Mouse (Mus musculus) layer of hippocampus, adult 2 months (tissue): ENCODE data around the gene Gm10715. TPM values are rescaled to one million over a fixed set of nuclear protein-coding genes. Genes with fewer than 3 reads are reported as not detected.
"Not testable (repeated sequence)": the region's sequence is repeated elsewhere in the genome, so short reads cannot be mapped to it uniquely, and the experiment has no call there.

Experiments
- DNase-seq, 2 experiments: peaks; one replicate each; pipeline ENCODE4 v3.0.0; 2022; ENCODE audit warnings: low spot score in 2 of 2
- H3K27ac ChIP-seq: fragments of 200-600 bp; 2 replicates; pipeline ENCODE4 v1.8.1; 2022
- H3K4me3 ChIP-seq: fragments of 200-600 bp; 2 replicates; pipeline ENCODE4 v1.8.1; 2022; ENCODE audit warnings: mild to moderate bottlenecking
- long read RNA-seq, 2 experiments: library from polyadenylated mRNA; stranded (forward); transcript quantifications; one replicate each; pipeline ENCODE4 v2.0.0; 2021; ENCODE audit warnings: borderline mapping rate in 2 of 2
- total RNA-seq, 2 experiments: library from RNA; stranded (reverse); gene quantifications; 2 replicates each; pipeline ENCODE4 v1.2.3; 2021

Gene Gm10715
- total RNA-seq = not detected
- long read RNA-seq, experiment 1 = 0 reads
- long read RNA-seq, experiment 2 = 0 reads

DNA sequence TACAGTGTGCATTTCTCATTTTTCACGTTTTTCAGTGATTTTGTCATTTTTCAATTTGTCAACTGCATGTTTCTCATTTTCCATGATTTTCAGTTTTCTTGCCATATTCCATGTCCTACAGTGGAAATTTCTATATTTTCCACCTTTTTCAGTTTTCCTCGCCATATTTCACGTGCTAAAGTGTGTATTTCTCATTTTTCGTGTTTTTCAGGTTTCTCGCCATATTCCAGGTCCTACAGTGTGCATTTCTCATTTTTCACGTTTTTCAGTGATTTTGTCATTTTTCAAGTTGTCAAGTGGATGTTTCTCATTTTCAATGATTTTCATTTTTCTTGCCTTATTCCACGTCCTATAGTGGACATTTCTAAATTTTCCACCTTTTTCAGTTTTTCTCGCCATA lies at the start of gene Gm10715:
Gene Gm10715 (plus strand): TSS at position 301 of the 400 bp plus-strand sequence.
- DNase-seq, H3K27ac ChIP-seq, H3K4me3 ChIP-seq: not testable (repeated sequence)

DNA sequence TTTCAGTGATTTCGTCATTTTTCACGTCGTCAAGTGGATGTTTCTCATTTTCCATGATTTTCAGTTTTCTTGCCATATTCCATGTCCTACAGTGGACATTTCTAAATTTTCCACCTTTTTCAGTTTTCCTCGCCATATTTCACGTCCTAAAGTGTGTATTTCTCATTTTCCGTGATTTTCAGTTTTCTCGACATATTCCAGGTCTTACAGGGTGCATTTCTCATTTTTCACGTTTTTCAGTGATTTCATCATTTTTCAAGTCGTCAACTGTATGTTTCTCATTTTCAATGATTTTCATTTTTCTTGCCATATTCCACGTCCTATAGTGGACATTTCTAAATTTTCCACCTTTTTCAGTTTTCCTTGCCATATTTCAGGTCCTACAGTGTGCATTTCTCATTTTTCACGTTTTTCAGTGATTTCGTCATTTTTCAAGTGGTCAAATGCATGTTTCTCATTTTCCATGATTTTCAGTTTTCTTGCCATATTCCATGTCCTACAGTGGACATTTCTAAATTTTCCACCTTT lies 36.2 kb upstream of the Gm10715 start, which contains the start of gene Gm10722:
Gene Gm10722 (plus strand): TSS at position 478 of the 528 bp plus-strand sequence.
- H3K27ac ChIP-seq, H3K4me3 ChIP-seq: not testable (repeated sequence)
- peak in 1 of 2 experiments; percentile 3 for DNase-seq

DNA sequence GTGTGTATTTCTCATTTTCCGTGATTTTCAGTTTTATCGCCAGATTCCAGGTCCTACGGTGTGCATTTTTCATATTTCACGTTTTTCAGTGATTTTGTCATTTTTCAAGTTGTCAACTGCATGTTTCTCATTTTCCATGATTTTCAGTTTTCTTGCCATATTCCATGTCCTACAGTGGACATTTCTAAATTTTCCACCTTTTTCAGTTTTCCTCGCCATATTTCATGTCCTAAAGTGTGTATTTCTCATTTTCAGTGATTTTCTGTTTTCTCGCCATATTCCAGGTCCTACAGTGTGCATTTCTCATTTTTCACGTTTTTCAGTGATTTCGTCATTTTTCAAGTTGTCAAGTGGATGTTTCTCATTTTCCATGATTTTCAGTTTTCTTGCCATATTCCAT lies 35.7 kb upstream of the Gm10715 start:
- peak in 1 of 2 experiments; percentile 32 for DNase-seq
- not testable (repeated sequence) for H3K4me3 ChIP-seq, H3K27ac ChIP-seq

DNA sequence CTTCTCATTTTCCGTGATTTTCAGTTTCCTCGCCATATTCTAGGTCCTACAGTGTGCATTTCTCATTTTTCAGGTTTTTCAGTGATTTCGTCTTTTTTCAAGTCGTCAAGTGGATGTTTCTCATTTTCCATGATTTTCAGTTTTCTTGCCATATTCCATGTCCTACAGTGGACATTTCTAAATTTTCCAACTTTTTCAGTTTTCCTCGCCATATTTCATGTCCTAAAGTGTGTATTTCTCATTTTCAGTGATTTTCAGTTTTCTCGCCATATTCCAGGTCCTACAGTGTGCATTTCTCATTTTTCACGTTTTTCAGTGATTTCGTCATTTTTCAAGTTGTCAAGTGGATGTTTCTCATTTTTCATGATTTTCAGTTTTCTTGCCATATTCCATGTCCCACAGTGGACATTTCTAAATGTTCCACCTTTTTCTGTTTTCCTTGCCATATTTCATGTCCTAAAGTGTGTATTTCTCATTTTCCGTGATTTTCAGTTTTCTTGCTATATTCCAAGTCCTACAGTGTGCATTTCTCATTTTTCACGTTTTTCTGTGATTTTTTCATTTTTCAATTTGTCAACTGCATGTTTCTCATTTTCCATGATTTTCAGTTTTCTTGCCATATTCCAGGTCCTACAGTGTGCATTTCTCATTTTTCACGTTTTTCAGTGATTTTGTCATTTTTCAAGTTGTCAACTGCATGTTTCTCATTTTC lies 34.6 kb upstream of the Gm10715 start:
- not testable (repeated sequence) for H3K4me3 ChIP-seq, H3K27ac ChIP-seq
- peak; percentile 100 for DNase-seq

DNA sequence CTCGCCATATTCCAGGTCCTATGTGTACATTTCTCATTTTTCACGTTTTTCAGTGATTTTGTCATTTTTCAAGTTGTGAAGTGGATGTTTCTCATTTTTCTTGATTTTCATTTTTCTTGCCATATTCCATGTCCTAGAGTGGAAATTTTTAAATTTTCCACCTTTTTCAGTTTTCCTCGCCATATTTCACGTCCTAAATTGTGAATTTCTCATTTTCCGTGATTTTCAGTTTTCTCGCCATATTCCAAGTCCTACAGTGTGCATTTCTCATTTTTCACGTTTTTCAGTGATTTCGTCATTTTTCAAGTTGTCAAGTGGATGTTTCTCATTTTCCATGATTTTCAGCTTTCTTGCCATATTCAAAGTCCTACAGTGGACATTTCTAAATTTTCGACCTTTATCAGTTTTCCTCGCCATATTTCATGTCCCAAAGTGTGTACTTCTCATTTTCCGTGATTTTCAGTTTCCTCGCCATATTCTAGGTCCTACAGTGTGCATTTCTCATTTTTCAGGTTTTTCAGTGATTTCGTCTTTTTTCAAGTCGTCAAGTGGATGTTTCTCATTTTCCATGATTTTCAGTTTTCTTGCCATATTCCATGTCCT lies 33.8 kb upstream of the Gm10715 start, which contains the start of gene Gm11168:
Gene Gm11168 (plus strand): TSS at position 553 of the 603 bp plus-strand sequence.
- not testable (repeated sequence) for H3K4me3 ChIP-seq, DNase-seq, H3K27ac ChIP-seq

DNA sequence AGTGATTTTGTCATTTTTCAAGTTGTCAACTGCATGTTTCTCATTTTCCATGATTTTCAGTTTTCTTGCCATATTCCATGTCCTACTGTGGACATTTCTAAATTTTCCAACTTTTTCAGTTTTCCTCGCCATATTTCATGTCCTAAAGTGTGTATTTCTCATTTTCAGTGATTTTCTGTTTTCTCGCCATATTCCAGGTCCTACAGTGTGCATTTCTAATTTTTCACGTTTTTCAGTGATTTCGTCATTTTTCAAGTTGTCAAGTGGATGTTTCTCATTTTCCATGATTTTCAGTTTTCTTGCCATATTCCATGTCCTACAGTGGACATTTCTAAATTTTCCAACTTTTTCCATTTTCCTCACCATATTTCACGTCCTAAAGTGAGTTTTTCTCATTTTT lies 30.5 kb upstream of the Gm10715 start:
- H3K27ac ChIP-seq, DNase-seq, H3K4me3 ChIP-seq: not testable (repeated sequence)

DNA sequence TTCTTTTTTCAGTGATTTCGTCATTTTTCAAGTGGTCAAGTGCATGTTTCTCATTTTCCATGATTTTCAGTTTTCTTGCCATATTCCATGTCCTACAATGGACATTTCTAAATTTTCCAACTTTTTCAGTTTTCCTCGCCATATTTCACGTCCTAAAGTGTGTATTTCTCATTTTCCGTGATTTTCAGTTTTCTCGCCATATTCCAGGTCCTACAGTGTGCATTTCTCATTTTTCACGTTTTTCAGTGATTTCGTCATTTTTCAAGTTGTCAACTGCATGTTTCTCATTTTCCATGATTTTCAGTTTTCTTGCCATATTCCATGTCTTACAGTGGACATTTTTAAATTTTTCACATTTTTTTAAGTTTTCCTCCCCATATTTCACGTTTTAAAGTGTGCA lies 30.0 kb upstream of the Gm10715 start:
- not testable (repeated sequence) for H3K27ac ChIP-seq, H3K4me3 ChIP-seq

DNA sequence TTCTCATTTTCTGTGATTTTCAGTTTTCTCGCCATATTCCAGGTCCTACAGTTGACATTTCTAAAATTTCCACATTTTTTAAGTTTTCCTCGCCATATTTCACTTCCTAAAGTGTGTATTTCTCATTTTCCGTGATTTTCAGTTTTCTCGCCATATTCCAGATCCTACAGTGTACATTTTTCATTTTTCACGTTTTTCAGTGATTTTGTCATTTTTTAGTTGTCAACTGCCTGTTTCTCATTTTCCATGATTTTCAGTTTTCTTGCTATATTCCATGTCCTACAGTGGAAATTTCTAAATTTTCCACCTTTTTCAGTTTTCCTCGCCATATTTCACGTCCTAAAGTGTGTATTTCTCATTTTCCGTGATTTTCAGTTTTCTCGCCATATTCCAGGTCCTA lies 29.4 kb upstream of the Gm10715 start:
- H3K4me3 ChIP-seq, H3K27ac ChIP-seq, DNase-seq: not testable (repeated sequence)

More for the DNA sequence above, 30.0 kb upstream of the Gm10715 start:
- peak; percentile 97 to 99 for DNase-seq

DNA sequence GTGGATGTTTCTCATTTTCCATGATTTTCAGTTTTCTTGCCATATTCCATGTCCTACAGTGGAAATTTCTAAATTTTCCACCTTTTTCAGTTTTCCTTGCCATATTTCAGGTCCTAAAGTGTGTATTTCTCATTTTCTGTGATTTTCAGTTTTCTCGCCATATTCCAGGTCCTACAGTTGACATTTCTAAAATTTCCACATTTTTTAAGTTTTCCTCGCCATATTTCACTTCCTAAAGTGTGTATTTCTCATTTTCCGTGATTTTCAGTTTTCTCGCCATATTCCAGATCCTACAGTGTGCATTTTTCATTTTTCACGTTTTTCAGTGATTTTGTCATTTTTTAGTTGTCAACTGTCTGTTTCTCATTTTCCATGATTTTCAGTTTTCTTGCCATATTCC lies 27.3 kb upstream of the Gm10715 start:
- not testable (repeated sequence) for H3K4me3 ChIP-seq, DNase-seq, H3K27ac ChIP-seq

DNA sequence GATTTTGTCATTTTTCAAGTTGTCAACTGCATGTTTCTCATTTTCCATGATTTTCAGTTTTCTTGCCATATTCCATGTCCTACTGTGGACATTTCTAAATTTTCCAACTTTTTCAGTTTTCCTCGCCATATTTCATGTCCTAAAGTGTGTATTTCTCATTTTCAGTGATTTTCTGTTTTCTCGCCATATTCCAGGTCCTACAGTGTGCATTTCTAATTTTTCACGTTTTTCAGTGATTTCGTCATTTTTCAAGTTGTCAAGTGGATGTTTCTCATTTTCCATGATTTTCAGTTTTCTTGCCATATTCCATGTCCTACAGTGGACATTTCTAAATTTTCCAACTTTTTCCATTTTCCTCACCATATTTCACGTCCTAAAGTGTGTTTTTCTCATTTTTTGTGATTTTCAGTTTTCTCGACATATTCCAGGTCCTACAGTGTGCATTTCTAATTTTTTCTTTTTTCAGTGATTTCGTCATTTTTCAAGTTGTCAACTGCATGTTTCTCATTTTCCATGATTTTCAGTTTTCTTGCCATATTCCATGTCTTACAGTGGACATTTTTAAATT lies 24.5 kb upstream of the Gm10715 start:
- not testable (repeated sequence) for H3K4me3 ChIP-seq, DNase-seq, H3K27ac ChIP-seq

DNA sequence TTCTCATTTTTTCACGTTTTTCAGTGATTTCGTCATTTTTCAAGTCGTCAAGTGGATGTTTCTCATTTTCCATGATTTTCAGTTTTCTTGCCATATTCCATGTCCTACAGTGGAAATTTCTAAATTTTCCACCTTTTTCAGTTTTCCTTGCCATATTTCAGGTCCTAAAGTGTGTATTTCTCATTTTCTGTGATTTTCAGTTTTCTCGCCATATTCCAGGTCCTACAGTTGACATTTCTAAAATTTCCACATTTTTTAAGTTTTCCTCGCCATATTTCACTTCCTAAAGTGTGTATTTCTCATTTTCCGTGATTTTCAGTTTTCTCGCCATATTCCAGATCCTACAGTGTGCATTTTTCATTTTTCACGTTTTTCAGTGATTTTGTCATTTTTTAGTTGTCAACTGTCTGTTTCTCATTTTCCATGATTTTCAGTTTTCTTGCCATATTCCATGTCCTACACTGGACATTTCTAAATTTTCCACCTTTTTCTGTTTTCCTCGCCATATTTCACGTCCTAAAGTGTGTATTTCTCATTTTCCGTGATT lies 23.9 kb upstream of the Gm10715 start, which contains the start of gene Gm10721:
Gene Gm10721 (plus strand): TSS at position 408 of the 547 bp plus-strand sequence.
- DNase-seq, H3K4me3 ChIP-seq, H3K27ac ChIP-seq: not testable (repeated sequence)

DNA sequence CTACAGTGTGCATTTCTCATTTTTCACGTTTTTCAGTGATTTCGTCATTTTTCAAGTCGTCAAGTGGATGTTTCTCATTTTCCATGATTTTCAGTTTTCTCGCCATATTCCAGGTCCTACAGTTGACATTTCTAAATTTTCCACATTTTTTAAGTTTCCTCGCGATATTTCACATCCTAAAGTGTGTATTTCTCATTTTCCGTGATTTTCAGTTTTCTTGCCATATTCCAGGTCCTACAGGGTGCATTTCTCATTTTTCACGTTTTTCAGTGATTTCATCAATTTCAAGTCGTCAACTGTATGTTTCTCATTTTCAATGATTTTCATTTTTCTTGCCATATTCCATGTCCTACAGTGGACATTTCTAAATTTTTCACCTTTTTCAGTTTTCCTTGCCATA lies 21.3 kb upstream of the Gm10715 start, which contains the start of gene Gm10720:
Gene Gm10720 (plus strand): TSS at position 301 of the 400 bp plus-strand sequence.
- H3K4me3 ChIP-seq, DNase-seq, H3K27ac ChIP-seq: not testable (repeated sequence)

DNA sequence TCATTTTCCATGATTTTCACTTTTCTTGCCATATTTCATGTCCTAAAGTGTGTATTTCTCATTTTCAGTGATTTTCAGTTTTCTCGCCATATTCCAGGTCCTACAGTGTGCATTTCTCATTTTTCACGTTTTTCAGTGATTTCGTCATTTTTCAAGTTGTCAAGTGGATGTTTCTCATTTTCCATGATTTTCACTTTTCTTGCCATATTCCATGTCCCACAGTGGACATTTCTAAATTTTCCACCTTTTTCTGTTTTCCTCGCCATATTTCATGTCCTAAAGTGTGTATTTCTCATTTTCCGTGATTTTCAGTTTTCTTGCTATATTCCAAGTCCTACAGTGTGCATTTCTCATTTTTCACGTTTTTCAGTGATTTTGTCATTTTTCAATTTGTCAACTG lies 20.8 kb upstream of the Gm10715 start:
- not testable (repeated sequence) for H3K4me3 ChIP-seq, H3K27ac ChIP-seq
- DNase-seq = peak; percentile 7 to 25

DNA sequence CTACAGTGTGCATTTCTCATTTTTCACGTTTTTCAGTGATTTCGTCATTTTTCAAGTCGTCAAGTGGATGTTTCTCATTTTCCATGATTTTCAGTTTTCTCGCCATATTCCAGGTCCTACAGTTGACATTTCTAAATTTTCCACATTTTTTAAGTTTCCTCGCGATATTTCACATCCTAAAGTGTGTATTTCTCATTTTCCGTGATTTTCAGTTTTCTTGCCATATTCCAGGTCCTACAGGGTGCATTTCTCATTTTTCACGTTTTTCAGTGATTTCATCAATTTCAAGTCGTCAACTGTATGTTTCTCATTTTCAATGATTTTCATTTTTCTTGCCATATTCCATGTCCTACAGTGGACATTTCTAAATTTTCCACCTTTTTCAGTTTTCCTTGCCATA lies 19.6 kb upstream of the Gm10715 start, which contains the start of gene Gm10719:
Gene Gm10719 (plus strand): TSS at position 301 of the 400 bp plus-strand sequence.
- H3K4me3 ChIP-seq, DNase-seq, H3K27ac ChIP-seq: not testable (repeated sequence)

DNA sequence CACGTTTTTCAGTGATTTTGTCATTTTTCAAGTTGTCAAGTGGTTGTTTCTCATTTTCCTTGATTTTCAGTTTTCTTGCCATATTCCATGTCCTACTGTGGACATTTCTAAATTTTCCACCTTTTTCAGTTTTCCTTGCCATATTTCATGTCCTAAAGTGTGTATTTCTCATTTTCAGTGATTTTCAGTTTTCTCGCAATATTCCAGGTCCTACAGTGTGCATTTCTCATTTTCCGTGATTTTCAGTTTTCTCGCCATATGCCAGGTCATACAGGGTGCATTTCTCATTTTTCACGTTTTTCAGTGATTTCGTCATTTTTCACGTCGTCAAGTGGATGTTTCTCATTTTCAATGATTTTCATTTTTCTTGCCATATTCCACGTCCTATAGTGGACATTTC lies 17.7 kb upstream of the Gm10715 start:
- not testable (repeated sequence) for H3K4me3 ChIP-seq, H3K27ac ChIP-seq
- peak; percentile 70 to 98 for DNase-seq

DNA sequence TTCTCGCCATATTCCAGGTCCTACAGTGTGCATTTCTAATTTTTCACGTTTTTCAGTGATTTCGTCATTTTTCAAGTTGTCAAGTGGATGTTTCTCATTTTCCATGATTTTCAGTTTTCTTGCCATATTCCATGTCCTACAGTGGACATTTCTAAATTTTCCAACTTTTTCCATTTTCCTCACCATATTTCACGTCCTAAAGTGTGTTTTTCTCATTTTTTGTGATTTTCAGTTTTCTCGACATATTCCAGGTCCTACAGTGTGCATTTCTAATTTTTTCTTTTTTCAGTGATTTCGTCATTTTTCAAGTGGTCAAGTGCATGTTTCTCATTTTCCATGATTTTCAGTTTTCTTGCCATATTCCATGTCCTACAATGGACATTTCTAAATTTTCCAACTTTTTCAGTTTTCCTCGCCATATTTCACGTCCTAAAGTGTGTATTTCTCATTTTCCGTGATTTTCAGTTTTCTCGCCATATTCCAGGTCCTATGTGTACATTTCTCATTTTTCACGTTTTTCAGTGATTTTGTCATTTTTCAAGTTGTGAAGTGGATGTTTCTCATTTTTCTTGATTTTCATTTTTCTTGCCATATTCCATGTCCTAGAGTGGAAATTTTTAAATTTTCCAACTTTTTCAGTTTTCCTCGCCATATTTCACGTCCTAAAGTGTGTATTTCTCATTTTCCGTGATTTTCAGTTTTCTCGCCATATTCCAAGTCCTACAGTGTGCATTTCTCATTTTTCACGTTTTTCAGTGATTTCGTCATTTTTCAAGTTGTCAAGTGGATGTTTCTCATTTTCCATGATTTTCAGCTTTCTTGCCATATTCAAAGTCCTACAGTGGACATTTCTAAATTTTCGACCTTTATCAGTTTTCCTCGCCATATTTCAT lies 16.6 kb upstream of the Gm10715 start:
- H3K27ac ChIP-seq = not testable (repeated sequence)
- peak; percentile 91 to 92 for DNase-seq

DNA sequence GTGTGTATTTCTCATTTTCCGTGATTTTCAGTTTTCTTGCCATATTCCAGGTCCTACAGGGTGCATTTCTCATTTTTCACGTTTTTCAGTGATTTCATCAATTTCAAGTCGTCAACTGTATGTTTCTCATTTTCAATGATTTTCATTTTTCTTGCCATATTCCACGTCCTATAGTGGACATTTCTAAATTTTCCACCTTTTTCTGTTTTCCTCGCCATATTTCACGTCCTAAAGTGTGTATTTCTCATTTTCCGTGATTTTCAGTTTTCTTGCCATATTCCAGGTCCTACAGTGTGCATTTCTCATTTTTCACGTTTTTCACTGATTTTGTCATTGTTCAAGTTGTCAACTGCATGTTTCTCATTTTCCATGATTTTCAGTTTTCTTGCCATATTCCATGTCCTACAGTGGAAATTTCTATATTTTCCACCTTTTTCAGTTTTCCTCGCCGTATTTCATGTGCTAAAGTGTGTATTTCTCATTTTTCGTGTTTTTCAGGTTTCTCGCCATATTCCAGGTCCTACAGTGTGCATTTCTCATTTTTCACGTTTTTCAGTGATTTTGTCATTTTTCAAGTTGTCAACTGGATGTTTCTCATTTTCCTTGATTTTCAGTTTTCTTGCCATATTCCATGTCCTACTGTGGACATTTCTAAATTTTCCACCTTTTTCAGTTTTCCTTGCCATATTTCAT lies 14.2 kb upstream of the Gm10715 start:
- DNase-seq = peak; percentile 86 to 95
- H3K4me3 ChIP-seq, H3K27ac ChIP-seq: not testable (repeated sequence)

More for the DNA sequence above, 16.6 kb upstream of the Gm10715 start:
- H3K4me3 ChIP-seq = not testable (repeated sequence)
